Mouse (Mus musculus): ENCODE measurements around the gene Kalrn. TPM values are rescaled to one million over a fixed set of nuclear protein-coding genes. Genes with fewer than 3 reads are reported as not detected.

Kalrn gene
- total RNA-seq, 4 experiments from 2014 or later: 25.1 to 32.5 (median 29.6) TPM

DNA sequence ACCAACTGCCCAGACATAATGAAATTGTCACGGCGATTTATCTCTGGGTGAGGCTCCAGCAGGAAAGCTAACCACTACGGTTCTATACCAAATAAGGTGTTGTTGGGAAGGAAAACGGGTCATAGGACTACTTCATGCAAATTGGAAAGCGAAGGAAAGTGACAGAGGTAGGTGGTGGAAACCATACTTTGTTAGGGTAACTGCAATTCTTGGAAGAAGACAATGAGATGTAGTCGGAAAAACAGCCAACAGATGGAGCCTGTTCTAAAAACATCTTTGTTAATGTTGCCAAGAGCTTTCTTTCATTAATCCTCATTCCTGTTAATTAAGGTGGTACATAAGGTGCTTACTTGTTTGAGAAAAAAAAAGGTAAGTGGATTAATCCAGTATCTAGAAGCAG is 533.1 kb downstream of the Kalrn start:
- no peak for DNase-seq (ENCODE audit: low spot score)

DNA sequence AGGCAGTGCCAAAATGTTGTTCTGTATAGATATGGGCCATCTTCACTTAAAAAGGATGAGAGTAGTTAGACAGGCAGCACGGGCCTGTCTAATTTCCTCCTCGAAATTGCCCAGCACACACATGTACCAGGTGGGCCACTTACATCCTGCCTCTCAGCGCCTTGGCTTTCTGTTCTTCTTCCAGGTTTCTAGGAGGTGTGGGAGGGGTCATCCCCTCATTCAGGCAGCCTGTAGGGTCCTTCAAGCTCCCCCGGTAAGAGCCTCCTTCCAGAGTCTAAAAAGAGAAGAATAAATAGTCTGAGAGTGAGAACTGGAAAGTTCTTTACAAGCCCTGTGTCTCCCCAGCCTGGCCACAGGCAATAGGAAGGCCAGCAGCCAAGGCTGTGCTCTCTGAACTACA is 533.6 kb downstream of the Kalrn start:
- DNase-seq (ENCODE audit: low spot score): no peak

DNA sequence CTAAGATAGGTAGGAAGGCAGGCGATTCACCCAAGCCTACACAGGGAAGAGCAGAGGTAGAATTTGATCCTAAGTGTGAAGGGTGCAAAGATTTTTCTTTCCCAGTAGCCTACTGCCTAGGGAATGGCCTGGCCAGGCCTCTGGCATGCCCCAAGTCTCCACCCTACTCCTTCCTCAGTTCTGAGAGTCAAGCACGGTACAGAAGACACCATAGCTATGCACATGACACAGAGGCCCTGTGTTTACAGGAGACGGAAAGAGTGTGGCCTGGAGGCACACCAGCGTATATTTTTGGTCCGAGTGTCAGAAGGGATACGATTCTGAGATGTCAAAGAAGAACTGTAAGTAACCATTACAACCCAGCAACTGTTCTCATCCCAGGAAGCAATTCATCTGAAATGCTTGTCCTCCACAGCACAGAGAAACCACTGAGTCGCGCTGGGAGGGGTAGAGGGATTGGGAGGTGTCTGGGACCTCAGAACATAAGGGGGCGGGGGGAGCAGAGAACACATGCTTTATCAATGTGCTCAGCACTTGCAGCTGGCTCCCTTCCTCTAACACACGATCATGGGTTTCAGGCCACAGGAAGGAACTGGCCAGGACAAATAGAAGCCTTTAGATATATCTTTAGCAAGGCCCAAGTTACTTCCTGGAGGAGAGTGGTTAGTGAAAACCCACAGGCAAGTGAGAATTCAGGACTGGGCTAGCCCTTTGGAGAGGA is 536.8 kb downstream of the Kalrn start:
- no peak for DNase-seq (ENCODE audit: low spot score)

DNA sequence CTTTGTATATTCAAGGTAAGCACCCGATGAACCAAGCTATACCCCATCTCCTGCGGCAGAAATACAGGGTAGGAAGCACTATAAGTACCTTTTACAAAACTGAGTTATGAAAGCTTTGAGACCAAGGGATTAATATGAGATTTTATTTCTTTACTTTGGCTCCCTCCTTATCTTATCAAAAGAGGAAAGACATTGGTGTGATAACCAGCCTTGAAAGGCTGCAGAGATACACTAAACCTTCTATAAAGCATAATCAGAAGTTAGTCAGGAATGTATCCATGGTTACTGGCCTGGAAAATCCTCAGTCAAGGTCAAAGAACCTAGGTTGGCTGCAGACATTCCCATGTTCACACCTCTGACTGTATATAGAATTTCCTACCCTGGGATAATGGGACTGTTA is 537.6 kb downstream of the Kalrn start:
- no peak for DNase-seq (ENCODE audit: low spot score)

DNA sequence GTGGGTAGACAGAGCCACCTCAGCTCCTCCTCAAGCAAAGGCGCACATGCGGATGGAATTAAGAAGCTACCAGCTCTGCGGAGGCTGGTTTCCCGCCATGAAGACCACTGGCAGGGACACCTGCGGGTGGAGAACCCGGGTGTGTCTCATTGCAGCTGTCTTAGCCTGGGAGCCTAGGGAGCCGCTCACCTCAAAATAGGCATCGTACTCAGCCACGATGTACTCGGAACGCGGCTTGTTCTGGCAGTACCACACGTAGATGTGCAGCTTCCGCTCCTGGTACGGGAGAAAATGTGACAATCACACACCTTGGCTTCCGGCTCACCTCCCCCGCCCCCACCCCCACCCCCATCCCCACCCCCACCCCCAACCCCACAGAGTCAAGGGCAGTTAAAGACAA is 539.1 kb downstream of the Kalrn start:
- DNase-seq (ENCODE audit: low spot score): no peak

DNA sequence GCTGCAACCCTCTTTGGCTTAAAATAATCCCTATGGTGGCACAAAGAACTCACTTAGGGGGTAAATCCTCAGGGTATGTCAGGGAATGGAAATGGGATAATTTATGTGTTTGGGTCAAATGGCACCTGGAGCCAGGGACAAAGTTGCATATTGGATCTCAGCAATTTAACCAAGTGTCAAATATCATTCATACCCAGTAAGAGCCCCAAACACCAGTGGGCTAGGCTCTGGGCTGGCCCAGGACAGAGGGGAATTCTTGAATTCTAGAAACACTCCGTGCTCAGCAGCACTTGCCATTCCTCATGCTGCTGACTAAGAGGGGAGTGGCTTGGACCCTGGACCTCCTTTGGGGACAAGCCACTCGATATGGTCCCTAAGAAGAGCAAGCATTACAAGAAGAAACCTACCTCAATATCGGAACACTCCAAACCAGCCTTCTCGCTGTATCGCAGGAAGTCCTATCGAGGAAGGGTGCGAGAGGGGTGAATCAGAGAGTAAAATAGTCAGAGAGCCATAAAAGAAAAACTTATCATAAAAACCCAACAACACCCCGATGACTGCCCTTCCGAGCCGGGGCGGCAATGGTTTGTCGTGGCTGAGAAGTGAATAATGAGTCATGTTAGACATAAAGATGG is 541.2 kb downstream of the Kalrn start:
- no peak for DNase-seq (ENCODE audit: low spot score)

DNA sequence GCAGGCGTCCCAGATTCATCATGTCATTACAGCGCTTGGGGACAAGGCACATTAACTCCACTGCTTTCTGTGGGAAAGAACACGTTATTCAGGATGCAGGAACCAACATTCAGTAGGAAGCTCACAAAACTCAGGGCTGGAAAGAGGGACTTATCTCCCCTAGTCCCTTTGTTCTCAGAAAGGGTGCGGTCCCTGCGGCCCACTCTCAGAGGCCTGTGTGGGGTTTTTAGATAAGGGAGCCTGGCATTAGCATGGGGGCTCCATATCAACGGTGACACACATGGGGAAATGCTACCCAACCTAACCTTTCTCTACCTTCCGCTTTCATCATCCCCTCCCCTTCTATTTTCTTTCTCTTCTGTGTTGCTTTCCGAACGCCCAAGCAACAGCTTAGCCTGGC is 541.8 kb downstream of the Kalrn start:
- DNase-seq (ENCODE audit: low spot score): no peak

DNA sequence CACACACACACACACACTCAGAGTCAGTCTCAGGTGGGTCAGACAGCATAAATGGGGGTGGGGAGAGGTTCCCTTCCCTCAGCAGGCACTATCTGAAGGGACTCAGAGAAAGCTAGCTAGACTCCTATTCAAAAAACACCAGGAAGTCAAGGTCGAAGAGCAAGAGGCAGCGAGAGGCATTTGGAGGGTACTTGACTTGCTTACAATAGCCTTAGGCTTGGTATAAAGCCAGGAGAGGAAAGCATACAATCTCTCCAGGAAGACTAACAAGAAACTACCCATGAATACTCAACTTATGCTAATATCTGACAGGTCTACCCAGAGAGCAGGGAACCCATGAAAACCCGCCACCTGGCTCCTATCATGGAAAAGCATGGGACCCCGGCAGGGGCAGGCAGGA is 543.0 kb downstream of the Kalrn start:
- no peak for DNase-seq (ENCODE audit: low spot score)

DNA sequence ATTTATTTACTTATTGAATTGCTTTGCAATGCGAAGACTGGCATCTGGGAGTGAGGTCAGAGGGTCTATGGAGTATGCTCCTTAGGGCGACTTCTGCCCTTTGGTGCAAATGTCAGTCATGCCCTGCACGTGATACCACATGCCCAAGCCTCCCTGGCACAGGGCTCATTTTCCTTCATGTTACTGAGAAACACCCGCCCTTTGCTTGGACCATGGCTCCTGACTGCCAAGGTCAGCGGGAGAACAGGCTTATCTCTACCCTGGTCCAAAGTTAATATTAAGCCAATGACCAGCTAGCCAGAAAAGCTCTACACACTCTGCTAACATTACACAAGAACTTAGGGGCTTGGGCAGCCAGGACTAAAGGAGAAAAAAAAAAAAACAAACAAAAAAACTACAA is 543.5 kb downstream of the Kalrn start:
- DNase-seq (ENCODE audit: low spot score): peak; percentile 27

DNA sequence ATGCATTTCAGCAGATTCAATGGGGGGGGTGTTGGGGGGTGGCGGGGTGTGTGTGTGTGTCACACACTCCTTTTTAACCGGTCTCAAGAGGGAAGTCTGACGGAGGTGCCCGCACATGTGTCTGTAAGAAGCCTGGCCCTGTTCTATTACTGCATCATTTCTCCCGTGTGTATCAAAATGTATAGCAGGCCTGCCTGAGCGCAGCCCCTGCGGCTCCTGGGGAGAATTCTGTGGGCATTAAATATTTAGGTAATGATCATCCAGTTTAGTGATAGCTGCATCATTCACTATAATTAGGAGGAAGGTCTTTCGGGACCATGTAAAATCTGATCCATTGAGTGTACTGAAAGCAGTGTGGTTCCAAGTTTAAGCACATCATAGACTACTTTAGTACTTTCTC is 556.1 kb downstream of the Kalrn start:
- no peak for DNase-seq (ENCODE audit: low spot score)

DNA sequence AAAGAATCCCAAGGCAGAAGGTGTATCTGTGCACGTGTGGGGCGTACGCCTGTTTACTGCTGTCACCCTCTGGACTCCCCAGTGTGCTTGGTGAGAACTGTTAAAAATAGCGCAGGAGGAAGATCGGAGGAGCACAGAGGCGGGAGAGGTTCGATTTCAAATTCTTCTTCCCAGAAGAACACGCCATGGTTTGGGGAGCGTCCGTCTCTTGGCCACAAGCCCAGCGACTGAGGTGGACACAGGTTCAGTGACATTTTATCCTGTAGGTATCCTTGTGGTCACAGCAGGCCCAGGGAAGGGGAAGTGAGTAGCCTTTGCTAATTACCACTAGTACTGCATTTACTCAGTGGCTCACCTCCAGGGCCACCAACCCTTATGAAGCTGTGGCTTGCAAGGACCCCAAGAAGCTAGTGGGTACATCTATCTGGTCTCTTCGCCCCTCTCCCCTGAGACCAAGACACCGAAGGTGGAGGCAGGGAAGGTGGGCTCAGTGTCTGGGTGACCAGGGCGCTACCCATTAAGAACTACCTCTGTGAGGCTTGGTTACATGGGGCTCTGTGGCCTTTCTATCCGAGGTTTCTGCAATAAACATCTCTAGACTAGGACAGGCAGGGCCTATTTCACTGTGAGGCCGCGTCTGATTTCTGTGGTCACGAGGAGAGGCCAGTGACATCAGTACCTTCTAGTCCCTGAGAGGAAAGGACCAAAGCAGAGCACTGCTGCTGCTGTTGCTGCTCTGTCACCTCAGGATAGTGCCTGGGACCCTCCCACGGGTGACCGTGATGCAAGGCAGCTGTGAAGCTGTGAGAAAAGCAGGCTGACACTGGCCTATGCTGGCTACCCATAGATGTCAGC is 561.1 kb downstream of the Kalrn start:
- no peak for DNase-seq (ENCODE audit: low spot score)

DNA sequence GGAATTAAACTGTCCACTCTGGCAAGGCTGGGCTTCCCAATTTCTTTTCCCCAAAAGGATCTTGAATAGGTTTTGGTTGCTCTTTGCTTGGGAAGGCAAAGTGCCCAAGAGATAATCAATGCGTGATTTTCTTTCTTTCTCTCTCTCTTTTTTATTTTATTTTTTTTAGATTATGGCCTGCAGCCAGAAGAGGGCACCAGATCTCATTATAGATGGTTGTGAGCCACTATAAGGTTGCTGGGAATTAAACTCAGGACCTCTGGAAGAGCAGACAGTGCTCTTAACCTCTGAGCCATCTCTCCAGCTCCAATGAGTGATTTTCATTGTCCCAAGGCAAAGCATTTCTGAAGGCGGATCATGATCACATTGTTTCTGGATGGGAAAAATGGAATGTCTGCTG is 563.8 kb downstream of the Kalrn start:
- DNase-seq (ENCODE audit: low spot score): no peak

DNA sequence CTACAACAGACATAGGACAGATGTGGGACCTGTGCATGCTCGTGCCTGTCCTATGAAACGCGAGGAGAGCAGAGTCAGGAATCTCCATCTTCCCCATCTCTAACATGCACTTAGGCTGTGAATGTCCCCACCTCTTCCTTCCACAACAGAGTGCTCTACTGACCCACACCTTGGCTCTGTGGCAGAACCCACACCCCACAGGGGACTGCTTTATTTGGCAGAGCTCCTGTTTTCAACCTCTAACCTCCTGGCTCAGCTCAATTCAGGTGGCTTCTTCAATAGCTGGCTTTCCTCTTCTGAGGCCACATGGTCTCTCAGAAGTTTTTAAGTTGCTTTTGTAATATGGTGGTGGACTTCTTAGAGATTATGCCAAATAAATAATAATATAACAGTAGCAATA is 567.3 kb downstream of the Kalrn start:
- no peak for DNase-seq (ENCODE audit: low spot score)

DNA sequence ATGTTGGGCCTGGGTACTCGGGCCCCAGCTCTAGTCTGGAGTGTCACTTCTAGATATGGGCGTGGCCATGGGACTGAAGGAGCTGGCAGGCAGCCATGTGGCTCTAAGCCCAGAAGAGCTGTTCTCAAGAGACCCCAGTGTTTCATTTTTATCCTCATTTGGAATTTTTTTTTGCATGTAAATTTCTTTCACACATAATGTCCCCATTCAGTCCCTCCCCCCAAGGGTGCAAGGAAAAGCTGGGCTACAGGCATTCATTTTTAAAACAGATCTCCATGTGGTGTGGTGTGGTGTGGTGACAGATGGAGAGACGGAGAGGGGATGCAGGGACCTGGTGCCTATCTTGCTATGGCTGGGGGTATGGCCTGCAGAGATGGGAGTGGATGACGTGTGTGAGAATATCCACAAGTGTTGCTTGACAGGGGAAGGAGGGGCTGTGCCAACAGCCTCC is 569.2 kb downstream of the Kalrn start:
- DNase-seq (ENCODE audit: low spot score): no peak

DNA sequence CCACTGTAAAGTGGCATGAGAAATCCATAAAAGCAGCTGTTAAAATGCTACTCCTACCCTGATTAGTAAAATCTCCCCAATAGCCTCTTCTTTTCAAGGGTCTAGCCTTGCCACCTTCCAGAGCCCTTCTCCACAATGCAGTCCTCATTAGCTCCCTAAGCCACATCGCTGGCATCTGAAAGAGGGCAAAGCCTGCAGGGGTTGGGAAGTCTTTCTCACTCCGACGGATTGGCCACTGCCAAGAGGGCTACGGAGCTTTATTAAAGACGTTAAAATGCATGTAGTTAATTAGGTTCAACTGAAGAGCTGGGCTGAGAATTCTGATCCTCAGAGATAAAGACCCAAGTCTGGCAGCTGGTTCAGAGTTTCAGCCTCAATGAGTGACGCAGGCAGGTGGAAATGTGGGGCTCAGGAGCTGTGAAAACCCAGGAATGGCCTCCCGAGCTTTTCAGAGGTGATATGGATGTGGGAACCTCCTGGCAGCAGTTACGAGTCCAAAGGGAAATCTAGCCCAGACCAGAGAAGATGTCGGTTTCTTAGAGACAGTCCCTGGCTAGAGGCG is 569.7 kb downstream of the Kalrn start:
- no peak for DNase-seq (ENCODE audit: low spot score)

DNA sequence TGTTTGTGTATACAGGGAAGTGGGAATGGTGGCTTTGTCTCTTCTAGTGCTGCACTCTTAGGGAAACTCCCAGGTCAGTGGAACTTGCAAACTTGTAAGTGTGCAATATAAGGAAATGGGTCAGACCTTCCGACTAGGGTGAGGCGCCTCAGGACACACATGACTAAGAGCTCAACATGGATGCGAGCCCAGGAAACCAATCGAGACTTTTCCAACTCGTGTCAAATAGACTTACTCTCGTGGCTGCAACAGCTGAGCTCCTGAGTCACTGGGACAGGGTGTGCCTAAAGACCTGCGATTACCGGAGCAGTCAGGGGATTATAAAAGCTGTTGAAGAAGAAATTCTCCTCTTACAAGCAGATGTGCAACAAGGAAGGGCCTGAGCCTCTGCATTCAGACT is 572.6 kb downstream of the Kalrn start:
- peak; percentile 24 for DNase-seq (ENCODE audit: low spot score)

DNA sequence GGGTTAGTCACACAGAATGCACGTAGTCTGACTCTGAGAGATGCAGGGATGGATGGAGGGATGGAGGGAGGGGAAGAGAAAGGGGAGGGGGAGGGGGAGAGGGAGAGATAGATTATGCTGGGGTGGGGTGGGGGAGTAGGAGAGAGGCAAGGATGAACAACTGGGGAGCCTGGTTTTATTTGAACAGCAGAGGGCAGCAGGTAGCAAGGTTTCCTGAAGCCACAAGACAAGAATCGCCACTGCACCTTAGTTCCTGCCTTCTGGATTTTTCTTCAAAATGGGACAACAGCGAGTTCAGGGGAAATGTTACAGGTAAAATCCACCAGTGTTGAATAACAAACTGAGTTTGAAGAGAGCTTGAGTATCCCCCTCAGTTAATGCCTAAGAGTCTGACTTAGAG is 573.9 kb downstream of the Kalrn start:
- peak; percentile 43 for DNase-seq (ENCODE audit: low spot score)

DNA sequence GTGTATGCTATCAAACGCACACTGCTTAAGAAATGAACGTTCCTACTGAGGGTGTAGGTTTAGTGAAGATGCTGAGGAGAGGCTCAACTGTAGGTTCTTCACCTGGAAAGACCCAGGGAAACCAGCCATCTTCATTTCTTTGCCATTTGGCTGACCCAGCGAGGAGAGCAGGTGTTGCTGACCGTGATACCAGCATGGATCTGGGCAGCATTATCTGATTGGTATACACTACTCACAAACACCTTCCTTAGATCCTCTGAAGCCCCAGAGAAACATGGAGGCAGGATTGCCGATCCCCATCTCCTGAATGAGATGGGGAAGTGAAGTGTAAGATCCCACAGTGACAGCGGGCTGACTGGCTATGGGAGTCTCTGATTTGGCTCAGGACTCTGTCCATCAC is 575.3 kb downstream of the Kalrn start:
- no peak for DNase-seq (ENCODE audit: low spot score)

DNA sequence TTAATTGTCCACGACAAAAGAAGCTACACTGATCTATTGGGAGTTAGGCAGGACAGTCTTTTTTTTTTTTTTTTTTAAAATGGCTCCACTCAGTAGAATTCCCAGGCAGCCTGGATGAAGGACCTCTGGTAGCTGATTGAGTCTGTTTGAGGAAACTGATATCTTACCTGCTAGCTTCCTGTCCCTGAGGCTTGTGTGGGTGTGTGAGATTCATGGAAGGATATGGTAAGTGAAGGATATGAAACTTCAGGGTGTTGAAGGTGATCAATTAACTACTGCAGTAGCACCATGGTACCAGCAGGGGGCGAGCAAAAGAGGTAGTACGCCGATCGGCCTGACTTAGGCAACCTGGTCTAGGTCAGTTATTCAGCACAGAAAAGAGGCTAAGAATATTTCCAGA is 577.3 kb downstream of the Kalrn start:
- DNase-seq (ENCODE audit: low spot score): peak; percentile 41

DNA sequence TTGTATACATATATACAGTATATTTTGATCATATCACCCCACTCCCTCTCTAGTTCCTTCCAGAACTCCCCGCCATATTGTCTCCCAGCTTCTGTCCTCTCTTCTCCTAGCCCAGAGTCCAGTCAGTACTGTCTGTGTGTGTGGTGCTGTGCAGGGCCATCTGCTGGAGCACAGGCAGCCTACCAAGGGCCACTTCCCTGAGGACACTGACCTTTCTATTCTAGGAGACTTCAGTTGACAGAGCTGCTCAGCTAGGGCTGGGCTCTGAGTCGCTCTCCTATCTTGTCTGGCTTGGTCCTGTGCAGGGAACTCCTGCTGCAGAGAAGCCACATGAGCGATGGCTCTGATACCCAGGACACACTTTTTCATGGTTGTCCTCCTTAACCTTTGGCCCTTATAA is 577.8 kb downstream of the Kalrn start:
- DNase-seq (ENCODE audit: low spot score): peak; percentile 19

DNA sequence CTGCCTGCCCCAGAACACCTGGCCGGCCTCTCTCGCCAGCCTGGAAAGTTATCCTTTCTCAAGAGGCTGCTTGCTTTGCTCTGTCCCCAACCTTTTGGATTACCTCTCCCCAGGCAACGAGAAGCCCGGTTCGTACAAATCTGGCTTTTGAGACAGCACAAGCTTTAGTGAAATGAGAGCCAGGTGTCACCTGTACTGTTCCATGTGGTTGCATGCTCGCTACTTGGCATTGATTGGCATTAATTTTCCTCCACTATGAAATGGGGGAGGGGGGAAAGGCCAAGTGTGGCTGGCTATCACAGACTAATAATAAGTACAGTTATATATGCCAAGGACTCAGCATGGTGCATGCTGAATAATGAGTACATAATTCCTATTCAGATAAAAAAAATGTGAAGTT is 579.0 kb downstream of the Kalrn start:
- DNase-seq (ENCODE audit: low spot score): no peak

DNA sequence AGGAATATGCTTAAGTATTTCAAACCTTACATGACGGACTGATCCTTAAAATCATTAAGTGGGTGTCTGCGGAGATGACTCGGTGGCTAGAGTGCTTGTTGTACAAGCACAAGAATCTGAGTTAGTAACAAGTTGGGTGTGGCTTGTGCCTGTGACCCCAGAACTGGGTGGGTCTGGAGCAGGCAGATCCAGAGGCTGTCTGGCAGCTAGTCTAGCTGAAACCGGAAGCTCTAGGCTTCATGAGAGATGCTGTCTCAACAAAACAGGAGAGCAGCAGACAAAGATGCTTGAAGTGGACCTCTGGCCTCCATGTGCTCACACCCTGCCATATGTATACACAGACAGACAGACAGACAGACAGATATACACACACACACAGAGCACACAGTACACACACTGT is 582.6 kb downstream of the Kalrn start:
- DNase-seq (ENCODE audit: low spot score): no peak
